Mouse (Mus musculus) heart, adult 18-20 months (tissue): ENCODE results near the gene Card9. TPM values are rescaled to one million over a fixed set of nuclear protein-coding genes. Genes with fewer than 3 reads are reported as not detected.

Experiments
- DNase-seq, 2 experiments: peaks; one replicate each; pipeline ENCODE4 v3.0.0; 2021 to 2022; ENCODE audit warnings: mixed read lengths in 1 of 2
- total RNA-seq, 2 experiments: library from RNA; stranded (reverse); gene quantifications; 2 replicates each; pipeline ENCODE4 v1.2.3; 2021

The Card9 gene
- total RNA-seq, 2 experiments from 2014 or later, result 0.89 to 1.1 TPM

GRCm38 (mm10) chr2:26327852-26328251 lies 32.9 kb downstream of the Card9 start:
- no peak for DNase-seq

GRCm38 (mm10) chr2:26325386-26326181 lies 35.1 kb downstream of the Card9 start:
- peak; percentile 77 to 80 for DNase-seq

DNA sequence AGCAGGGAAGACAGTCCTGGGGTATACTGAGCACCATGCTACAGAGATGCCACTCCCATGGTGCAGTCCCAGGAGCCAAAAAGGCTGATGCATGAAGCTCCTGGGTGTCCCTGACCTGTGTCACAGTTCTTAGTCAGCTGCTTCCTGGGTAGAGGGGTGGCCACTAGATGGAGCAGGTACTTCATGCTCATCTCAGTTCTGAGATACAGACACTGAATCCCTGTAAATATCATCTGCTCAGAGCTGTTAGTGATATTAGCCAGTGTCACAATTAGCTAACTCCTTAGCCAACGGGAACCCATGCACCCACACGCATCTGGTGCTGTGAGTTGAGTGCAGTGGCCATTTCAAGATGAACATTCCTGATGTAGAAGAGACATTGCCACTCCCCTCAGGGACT lies 35.8 kb downstream of the Card9 start:
- DNase-seq, result peak; percentile 64 to 68

DNA sequence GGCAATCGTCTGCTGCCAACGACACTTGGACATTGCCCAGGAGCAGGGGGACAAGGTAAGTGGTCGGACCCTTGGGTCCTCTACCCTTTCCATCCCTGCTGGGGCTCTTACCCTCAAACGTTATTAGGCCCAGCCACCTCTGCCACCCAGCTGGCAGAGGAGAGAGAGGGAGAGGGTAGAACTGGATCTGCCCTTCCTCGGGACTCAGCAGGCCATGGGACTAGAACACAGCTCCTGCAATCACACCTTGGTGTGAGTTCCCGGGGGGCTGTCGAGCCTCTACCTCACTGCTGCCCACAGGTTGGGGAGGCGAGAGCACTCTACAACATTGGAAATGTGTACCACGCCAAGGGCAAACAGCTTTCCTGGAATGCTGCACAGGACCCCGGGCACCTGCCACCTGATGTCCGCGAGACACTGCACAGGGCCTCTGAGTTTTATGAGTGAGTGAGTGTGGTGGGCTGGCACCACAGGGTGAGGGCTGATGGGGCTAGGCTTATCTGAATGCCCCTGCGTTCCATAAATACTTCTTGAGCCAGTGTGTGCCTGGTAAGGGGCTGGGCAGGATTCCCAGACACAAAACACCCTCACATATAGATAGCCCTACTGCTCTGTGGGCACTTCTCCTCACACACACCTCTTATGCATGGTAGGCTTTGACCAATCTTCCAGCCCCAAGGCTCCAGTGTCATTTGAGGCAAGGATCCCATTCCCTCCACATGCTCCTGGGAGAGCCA lies 37.0 kb downstream of the Card9 start:
- DNase-seq, result no peak

- DNase-seq, result no peak
Measured at GRCm38 (mm10) chr2:26320245-26321185, 40.2 kb downstream of the Card9 start.

DNA sequence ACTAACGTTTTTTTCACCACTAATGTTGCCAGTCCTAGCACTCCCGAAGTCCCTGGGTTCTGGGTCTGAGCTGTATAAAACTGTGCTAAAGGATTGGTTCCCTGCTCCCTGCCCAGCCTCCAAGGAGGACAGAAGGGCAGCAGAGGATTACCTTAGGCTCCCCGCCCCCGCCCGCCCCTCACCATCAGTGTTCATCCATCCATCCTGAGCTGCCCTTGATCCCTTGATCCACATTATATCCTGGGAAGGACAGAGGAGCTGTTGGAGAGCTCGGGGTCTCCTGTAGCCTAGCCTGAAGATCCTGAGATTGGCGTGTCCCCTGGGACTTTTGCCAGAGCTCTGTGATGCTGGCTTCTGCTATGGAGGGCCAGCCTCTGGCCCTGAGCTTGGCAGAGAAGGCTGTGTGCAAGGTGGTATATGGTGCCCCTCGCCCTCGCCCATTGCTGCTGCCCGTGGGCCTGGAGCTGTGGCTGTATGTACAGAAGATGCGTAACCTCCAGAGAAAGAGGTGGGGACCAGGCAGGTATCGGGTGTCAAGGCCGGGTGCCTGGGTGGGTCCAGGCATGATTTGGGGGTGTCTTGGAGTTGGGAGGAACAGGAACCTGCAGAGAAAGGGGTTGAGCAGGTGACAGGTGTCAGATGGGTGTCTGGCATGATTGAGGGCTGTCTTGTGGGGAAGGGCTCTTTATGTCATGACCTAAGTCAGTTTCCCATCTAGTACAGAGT lies 41.0 kb downstream of the Card9 start:
- no peak for DNase-seq

DNA sequence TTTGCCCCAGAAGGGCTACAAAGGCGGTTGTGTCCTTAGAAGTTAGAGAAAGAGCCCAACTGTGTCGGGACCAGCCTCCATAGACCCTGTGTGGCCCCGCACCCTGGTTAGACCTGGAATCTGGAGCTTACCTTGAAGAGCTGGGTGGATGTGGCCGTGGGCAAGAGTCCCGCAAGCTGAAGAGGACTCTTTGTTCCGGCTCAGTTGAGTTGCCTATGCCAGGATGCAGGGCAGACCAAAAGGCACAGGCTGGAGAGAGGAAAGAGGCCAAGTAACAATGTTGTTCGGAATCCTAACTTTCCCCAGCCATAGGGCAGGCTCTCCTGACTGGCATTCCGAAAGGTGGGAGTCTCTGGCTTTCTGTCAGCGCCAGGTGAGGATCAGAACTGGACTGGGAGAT lies 41.6 kb downstream of the Card9 start:
- DNase-seq, result no peak

- DNase-seq, result no peak
Measured at GRCm38 (mm10) chr2:26317991-26318672, 42.6 kb downstream of the Card9 start.

DNA sequence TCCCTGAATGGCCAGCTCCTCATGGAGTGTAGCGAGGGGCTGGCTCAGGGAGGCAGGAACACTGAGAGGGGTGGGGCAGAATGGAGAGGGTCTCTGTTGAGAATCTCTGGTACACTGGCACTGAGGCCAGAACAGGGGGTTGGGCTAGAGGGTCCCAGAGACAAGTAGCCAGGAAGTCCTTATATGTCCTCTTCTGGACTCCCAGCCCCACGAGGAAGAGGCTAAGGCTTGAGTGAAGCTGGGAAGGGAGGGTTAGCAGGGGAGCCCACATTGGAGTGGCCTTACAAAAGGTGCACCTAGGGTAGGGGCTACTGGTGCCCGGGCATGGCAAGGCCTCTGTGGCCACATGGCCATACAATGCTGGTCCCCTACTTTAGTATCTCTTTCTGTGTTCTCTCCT lies 43.3 kb downstream of the Card9 start:
- no peak for DNase-seq

DNA sequence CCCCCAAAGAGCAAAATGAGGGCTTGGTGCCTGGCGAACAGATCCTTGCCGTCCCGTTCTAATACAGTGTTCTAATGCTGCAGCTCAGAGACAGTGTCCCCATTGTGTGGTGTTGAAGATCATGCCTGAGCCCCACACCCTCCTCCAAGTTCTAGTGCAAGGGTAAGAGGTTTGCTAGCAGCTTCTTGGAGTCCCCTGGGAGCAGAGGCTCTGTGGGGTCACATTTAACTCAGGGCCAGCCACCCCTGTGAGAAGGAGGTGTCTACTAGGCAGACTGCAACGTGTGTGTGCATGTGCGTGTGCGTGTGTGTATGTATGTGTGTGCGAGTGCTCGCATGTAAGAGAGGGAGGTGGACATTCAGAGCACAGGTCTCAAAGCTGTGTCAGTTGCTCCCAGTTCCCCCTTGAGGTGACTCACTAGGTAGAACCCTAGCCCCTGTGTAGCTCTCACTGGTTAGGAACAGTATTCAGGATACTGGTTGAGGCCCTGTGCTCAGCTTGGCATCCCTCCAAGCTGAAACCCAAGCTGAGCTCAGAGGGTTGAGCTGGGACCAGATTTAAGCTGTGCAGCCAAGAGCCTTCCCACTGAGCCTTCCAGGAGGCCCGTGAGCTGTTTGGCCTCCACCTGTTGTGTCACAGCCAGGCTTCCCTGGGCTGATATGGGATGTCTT lies 44.0 kb downstream of the Card9 start:
- peak; percentile 33 to 41 for DNase-seq

DNA sequence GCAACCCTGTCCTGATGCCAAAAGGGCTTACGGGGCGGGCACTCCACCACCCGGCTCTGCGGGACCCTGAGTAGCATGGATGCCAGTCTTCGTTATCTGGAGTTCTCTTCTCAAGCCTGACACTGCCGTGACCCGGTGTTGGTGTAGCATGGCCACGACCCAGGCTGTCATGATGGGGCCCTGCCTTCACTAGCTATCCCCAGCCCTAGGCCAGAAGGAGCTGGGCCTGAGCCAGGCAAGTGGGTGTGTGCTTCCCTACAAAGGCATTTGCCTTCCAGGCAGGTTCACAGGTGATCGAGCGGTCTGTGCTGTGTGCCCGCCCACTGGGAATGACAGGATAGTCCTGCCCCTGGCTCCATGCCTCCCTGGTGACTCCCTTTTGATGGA lies 44.8 kb downstream of the Card9 start:
- peak; percentile 59 to 72 for DNase-seq

- peak; percentile 88 to 92 for DNase-seq
Measured at GRCm38 (mm10) chr2:26315072-26315924, 45.4 kb downstream of the Card9 start, which contains the start of gene Gpsm1. TSS of gene Gpsm1 (plus strand) at chr2:26315515.

DNA sequence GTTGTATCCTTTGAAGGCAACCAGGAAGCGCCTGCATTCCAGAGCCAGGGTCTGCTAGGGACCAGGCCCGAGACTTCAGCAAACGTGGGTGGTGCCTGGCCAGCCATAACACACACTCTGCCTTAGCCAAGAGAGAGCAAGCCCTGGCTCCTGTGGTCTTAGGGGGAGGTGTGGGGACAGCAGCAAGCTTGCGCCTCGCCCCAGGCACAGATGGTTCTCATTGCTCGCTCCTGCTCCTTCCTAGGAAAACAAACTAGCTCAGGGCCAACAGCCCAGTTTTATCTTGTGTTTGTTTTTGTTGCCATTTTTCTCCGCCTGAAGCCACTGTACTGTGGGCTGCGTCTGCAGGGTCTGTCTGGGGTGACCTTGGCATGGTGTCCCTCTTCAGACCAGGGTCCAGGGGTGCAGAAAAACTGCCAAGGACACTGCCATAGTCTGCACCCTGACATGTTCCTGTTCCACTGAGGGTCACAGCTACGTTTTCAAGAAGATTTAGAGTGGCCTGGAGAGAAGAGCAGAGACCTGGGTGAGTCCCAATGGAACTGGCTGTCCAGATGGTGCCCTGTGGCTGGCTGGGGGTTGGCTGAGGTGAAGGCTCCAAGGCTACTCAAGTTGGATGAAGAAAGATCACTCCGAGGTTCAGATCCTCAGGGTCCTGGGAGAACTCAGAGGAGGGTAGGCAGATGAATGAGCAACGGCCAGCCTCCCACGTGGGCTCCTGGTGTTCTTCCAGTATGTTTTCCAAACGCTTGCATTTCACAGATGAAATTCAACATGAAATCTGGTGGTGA lies 46.2 kb downstream of the Card9 start:
- peak; percentile 70 to 87 for DNase-seq

DNA sequence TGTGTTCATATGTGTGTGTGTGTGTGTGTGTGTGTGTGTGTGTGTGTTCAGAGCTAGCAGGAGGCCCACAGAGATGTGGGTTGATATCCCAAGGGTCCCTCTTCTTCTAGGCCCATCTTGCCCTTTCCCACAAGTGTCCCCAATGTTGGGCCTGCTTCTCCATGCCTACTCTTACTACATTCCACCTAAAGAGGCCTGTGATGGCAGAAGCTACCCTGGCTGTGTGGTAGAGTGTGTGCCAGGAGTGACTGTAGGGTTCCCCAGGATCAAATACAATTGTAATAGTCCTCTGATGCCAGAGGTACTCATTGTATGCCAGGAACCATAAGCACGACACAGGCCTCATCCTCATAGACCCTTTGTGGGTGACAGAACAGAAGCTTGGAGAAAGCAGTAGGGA lies 47.3 kb downstream of the Card9 start:
- DNase-seq, result no peak

GRCm38 (mm10) chr2:26312812-26313211 lies 47.9 kb downstream of the Card9 start:
- peak in 1 of 2 experiments; percentile 6 for DNase-seq

- DNase-seq, result no peak
Measured at GRCm38 (mm10) chr2:26311936-26312335, 48.8 kb downstream of the Card9 start.

DNA sequence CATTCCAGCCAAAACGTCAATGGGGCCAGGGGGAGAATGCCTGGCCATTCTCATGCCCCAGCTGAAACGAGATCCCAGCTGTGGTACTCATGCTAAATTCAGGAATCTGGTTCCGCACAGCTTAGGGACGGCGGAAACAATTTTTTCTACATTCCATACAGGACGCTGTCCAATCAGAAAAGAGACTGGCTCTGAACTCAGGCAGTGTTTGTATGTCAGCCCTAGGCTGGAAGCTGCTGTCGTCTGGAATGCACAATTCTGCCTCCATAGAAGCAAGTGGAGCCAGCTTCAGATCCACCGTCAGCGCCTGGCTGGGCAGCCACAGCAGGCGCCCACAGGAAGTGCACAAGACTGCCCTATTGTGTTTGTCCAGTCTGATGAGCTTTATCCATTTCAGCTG lies 51.0 kb downstream of the Card9 start:
- peak in 1 of 2 experiments; percentile 20 for DNase-seq

DNA sequence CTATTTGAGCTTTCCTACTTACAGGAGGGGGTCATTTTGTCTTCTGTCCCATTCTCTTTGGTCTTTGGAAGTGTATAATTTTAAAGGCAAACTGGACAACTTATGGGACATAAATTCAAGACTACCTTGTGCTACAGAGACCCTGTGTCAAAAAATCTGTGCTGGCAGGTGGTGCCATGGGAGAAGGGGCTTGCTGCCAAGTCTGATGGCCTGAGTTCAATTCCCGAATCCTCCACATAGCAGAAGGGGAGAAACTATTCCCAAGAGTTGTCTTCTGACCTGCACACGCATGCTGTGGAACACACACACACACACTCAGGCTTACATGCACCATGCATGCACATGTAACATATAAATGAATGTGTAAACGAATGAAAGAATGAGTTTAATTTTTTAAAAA lies 54.0 kb downstream of the Card9 start:
- DNase-seq, result no peak

DNA sequence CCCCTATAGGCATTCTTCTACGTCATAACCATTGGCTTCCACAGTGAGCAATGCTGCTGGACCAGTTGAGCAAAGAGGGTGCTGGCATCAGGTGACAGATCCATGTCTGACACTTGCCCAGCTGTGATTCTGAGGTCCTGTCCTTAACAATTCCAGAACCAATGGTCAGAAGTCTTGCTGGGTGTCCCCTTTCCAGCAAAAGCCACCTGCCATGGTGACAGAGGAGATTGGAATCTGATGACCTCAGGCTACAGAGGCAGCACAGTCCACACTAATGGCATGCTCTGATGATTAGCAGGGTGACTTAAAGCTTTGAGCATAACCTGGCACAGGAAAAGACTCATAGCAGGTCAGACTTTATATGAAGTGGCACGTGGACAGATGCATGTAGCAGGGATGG lies 55.2 kb downstream of the Card9 start:
- no peak for DNase-seq
